Mouse (Mus musculus) adrenal gland, adult 8-10 months (tissue): Measurements from ENCODE around the gene Grid1. TPM values are rescaled to one million over a fixed set of nuclear protein-coding genes. Genes with fewer than 3 reads are reported as not detected.

ENCODE experiments used
- DNase-seq: peaks from one replicate; pipeline ENCODE4 v3.0.0; 2022
- total RNA-seq, 4 experiments: library from RNA; stranded (reverse); gene quantifications; 2 replicates each; pipeline ENCODE4 v1.2.4; 2022

The Grid1 gene
- total RNA-seq, 4 experiments from 2014 or later = 1.3 to 1.7 (median 1.4) TPM

DNA sequence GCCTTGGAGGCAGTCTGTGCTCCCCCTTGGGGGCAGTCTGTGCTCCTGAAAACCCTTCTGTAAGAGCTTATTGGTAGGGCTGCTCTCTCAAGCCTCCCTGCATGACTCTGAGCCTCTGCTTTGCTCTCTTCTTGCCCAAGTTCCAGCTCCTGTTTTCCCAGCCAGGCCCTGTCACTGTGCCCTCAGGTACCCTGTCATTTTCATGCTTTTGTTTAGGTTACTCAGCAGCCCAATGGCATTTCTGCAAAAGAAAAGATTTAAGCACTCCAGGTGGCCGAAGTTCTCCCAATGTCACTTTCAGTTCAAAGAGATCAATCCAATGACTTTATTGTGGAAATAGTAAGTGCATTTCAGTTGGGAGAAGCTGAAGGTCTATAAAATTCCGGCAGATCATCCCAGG, 402.3 kb downstream of the Grid1 start:
- no peak for DNase-seq

DNA sequence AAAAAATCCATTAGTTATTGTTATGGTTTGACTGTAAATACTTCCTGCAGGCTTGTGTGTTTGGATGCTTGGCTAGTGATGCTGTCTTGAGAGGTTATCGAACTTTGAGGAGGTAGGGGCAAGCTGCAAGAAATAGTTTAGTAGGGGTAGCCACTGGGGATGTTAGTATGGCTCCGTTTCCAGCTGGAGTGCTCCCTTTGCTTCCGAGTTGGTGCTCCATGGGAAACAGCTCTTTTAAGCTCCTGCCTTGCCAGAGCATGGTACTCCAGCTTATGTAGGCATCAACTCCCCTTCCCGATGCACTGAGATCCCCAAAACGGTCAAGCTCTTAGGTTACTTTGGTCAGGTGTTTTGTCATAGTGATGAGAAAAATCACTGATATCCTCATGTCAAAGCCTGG, 407.7 kb downstream of the Grid1 start:
- DNase-seq = no peak

GRCm38 (mm10) chr14:35231384-35231783, 411.5 kb downstream of the Grid1 start:
- no peak for DNase-seq

GRCm38 (mm10) chr14:35242882-35243281, 423.0 kb downstream of the Grid1 start:
- DNase-seq = no peak

DNA sequence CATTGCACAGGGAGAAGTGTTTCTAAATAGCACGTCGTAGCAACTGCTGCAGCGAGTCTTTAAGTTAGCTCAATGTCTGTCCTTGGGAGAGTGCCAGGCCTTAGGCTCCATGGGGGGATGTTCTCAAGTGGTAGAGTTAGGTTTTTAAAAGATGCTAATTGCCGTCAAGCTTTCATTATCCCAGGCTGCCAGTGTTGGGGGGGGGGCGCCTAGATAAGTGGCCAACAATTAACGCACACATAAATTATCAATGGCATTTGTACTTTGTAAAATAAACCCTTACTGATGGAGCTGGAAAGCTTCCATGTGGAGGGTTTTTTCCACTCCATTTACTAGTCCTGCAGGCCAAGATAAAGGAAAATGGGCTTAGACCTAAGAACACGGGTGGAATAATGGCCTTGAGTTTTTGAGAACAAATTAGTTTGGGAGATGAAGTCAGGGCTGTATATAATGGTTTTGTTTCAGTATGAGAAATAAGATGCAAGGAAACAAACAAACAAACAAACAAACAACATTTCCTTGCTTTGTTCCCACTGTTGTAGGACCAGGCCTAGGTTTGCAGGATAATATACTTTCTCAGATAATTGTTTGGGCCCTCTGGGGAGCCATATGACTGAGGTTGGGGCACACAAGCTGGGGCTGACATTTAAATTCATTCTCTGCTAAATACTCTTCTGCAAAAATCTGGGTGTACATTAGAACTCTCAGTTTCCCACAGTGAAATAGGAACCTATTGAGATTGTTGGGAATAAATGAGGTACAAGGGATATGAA, 425.1 kb downstream of the Grid1 start:
- DNase-seq = no peak

GRCm38 (mm10) chr14:35250412-35250811, 430.5 kb downstream of the Grid1 start:
- no peak for DNase-seq

- no peak for DNase-seq
Measured at GRCm38 (mm10) chr14:35254477-35254876, 434.6 kb downstream of the Grid1 start.

- DNase-seq = no peak
Measured at GRCm38 (mm10) chr14:35270260-35270659, 450.4 kb downstream of the Grid1 start.

DNA sequence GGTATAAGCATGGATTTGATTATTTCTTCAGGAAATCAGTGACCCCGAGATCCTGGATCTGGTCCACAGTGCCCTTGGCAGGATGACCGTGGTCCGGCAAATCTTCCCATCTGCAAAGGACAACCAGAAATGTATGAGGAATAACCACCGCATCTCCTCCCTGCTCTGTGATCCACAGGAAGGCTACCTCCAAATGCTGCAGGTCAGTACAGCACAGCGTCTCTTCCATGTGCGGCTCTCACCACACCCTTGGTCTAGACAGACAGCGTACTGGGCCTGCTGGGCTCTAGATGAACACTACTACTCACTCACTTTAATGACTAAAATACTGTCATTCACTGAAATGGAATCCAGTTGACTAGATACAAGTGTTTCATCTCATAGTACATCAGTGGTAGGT, 489.3 kb downstream of the Grid1 start:
- DNase-seq = no peak

DNA sequence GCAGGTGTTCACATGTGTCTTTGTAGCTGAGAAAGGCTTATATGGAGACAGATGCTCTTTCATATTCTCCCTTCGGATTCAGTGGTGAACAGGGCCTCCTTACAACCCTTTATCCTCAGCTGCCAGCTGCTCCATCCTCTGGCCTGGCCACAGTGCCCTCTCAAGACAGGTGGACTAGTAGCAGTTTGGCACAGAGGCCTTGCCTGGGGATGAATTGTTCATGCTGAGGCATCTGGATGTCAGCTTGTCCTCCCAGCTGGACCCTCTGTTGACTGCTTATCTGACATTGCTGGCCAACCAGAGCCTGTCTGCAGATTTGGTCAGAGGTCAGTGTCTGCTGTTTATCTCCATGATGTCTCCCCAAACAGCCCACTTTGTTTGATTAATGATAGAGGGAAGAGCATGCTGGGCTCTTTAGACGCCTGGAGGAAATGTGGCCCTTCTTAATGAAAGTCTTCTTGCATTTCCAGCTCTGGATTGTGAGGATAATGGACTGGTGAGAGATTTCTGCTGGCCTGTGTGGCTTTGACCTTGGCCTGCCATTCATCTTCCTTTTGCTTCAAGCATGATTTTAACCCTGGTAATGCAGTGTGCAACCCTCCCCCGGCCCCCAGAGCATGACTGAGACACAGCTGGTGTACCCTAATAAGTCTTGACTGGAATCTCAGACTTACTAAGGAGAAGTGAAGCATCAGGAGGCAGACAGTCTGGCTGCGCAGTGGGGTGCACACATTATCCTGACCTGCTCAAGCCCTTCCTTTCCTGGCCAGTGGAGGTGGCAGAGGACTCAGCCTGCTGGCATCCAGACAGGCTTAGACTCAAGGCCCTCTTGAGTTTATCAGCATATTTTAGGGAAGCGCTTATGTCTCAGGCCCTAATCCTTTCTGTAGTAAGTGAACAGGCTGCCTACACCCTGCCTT, 493.7 kb downstream of the Grid1 start:
- no peak for DNase-seq

- DNase-seq = no peak
Measured at GRCm38 (mm10) chr14:35326306-35326705, 506.4 kb downstream of the Grid1 start.

GRCm38 (mm10) chr14:35336561-35336960, 516.7 kb downstream of the Grid1 start:
- DNase-seq = no peak

- DNase-seq = no peak
Measured at GRCm38 (mm10) chr14:35356011-35356410, 536.1 kb downstream of the Grid1 start.

DNA sequence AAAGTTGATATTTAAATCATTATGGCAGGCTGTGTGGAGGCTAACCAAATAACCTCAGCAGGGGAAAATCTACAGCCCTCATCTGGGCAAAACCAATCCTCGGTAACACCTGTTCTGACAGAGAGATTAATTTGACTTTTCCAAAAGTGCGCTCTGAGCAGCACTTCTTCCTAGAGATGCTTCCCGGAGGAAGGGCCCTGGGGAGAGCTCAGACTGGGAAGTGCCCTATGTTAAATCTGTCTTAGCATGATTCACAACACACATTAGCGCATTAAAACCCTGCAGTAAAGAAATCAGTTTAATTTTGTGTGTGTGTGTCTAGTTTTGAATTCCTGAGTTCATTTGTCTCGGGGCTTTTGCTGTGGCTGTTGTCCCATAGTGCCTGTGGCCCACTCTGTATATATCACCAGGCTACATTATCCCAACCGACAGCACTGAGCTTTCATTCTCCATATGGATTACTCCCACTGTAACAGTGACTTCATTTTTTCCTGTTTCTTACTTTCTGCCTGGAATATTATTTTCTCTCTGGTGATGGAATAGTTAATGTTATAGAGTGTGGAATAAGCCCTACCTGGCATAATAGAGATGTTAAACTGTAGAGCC, 536.7 kb downstream of the Grid1 start:
- DNase-seq = no peak

- no peak for DNase-seq
Measured at GRCm38 (mm10) chr14:35358136-35358821, 538.4 kb downstream of the Grid1 start.

DNA sequence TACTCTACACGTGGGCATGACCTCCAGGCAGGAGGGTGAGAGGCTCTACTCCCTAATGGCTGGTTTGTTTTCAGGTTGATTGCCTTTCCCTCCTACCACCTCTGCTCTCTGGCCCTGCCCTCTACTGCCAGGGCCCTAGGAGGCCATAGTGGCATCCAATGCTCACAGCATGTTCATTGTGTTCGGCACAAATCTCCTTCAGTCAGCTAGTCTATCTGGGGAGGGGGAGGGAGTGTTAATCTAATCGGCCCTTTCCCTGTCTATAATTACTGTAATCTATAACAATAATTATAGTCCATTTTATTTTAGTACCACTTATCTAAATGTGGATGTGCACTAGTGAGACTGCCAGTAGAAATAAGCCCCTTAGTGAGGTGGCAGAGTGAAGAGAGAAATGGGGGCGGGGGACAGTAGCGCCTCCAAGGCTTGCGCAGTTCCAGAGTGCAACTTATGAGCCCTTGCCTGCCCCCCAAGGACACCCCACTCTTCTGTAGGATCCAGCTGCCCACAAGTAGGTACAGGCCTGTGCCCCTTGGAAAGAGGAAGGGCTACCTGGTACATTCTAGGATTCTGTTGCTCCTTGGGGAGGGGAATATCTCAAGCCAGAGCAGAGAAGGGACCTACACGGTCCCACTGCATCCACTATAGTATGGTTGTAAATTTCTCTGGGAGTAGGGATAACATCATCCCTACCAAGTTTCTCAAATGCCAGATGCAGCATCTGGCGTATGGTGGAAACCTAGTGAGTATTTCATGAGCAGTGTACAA, 545.5 kb downstream of the Grid1 start:
- no peak for DNase-seq

GRCm38 (mm10) chr14:35374374-35374773, 554.5 kb downstream of the Grid1 start:
- no peak for DNase-seq

DNA sequence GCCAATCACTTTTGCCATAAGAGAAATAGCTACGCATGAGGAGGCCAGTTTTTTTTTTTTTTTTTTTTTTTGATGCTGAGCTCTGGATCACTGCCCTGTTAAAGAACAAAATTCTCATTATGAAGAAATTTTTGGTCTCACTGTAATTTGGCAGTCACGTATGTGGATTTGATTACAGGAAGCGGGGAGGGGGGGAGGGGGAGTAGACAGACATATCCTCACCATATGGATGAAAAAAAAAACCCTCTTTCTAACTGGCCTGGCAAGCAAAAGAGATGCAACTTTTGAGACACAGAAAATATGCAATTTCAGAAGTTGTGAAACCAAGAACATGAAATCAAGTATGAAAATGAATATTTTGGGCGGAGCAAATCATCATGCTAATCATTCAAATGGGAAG, 573.7 kb downstream of the Grid1 start:
- DNase-seq = no peak

DNA sequence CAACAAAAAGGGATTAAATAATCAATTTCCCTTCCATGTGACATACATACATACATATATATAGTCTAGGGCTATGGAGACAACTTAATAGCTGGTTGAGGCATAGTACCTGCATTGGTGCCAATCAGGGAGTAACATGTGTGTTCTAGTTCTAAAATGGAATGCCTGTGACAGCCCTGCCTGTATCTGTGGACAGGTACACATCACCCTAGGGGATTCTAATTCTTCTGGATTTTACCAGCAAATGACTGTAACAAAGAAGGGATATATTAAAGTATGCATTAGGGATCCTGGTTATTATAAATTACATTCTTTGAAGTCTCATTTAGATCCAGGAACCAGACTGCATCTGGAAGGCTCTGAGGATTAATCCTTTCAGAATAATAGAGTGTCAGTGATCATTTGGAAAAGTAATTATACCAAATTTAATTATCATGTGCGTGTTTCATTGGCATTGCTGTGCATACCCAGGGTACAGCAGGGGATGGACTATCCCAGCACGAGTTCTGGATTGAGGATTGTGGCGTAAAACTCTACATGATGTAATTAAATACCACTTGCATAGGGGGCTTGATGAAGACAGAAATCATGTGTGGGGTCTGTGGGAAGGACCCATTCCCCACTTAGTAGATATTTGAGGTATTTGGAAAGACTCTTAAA, 584.5 kb downstream of the Grid1 start:
- DNase-seq = no peak

GRCm38 (mm10) chr14:35430259-35430658, 610.4 kb downstream of the Grid1 start:
- no peak for DNase-seq

GRCm38 (mm10) chr14:35453702-35454101, 633.8 kb downstream of the Grid1 start:
- DNase-seq = no peak
